Mouse (Mus musculus) megakaryocyte, adult 5-6 weeks (primary cell): Measurements from ENCODE around the gene Calm3. TPM values are rescaled to one million over a fixed set of nuclear protein-coding genes. Genes with fewer than 3 reads are reported as not detected.

Experiments used
- ATAC-seq: 2 replicates; pipeline ENCODE4 v1.8.0; 2016; ENCODE audit warnings: mild to moderate bottlenecking, inconsistent platforms; ENCODE audit not compliant: poor library complexity, severe bottlenecking
- total RNA-seq, 2 experiments: library from RNA; stranded (forward) in 1 of 2; stranded (reverse) in 1 of 2; fragments of 153-499, 151-499 nt in 1 of 2; fragments of 221-1000, 200-1000 nt in 1 of 2; gene quantifications; 2 replicates each; pipeline versions ENCODE4 v1.2.3 to v1.2.4; 2015 to 2017

Gene Calm3
- total RNA-seq, 2 experiments from 2014 or later: 113 to 392 TPM

DNA sequence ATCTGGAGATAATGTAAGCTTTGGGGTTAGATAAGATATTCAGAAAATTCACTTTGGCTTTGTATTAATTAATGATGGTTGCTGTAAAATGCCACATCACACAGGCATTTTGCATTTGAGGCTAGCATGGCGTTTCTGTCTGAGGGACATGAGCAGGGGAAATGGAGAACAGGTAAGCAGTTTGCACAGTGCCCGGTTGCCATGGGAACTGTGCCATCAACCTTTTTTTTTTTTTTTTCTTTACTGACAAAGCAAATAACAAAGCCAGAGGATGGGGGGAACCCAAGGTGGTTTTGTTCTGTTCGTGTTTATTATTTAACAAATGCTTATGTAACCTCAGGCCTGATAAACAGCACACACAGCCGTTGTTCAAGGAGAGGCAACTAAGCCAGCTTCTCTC is 18.9 kb upstream of the Calm3 start:
- no peak for ATAC-seq

DNA sequence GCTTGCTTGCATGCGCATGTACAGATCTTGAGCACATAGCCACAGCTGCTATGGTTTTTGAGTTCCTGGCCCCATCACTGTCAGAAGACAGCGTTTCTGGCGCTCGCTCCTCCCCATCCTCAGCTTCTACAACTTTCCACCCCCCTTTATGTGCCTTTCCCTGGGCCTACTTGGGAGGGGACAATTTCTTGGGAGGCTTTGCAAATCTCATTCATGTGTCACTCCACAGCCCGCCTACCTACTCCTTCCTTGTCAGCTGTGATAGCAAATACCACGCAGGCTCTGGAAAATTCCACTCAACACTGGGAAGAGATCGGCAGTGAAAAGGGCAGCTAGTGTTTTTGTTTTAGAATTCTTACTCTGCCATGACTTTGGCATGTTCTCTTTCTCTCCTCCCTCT is 16.4 kb upstream of the Calm3 start:
- ATAC-seq: no peak

DNA sequence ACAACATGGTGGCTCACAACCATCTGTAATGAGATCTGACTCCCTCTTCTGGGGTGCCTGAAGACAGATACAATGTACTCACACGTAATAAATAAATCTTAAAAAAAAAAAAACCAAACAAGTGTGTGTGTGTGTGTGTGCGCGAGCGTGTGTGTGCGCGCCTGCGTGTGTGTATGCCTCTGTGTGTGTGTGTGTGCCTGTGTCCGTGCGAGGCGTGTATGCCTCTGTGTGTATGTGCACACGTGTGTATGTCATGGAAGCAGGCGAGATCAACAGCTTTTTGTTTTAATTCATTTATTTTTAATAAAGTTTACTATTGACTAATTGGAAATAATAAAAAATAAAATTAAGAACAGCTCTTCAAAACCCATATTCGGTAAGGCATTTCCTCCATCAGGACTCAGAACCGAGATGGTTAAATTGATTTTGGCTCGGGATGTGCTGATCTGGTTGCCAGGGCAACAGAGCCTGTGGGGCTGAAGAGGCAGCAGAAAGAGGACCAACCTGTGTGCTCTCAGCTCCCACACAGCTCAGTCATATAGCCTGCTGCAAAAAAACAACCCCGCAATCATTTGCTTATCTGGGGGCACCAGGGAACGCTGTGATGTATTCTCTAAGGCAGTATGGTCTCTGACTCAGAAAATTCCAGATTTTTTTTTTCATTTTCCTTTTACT is 14.3 kb upstream of the Calm3 start:
- ATAC-seq: no peak

DNA sequence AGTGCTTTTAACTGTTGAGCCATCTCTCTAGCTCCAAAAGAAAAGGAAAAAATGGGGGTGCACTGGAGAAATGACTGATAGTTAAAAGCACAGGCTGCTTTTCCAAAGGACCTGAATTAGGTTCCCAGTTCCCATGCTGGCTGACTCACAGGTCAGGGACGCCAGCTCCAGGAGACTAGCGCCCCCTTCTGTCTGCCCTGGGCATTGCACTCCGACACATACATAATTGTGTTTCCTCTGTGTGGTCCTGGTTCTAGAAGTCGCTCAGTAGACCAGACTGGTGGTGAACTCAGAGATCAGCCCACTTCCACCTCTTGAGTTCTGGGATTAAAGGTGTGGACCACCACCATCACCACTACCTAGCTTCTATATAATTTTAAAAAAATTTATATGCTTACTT is 13.4 kb upstream of the Calm3 start:
- ATAC-seq: no peak

DNA sequence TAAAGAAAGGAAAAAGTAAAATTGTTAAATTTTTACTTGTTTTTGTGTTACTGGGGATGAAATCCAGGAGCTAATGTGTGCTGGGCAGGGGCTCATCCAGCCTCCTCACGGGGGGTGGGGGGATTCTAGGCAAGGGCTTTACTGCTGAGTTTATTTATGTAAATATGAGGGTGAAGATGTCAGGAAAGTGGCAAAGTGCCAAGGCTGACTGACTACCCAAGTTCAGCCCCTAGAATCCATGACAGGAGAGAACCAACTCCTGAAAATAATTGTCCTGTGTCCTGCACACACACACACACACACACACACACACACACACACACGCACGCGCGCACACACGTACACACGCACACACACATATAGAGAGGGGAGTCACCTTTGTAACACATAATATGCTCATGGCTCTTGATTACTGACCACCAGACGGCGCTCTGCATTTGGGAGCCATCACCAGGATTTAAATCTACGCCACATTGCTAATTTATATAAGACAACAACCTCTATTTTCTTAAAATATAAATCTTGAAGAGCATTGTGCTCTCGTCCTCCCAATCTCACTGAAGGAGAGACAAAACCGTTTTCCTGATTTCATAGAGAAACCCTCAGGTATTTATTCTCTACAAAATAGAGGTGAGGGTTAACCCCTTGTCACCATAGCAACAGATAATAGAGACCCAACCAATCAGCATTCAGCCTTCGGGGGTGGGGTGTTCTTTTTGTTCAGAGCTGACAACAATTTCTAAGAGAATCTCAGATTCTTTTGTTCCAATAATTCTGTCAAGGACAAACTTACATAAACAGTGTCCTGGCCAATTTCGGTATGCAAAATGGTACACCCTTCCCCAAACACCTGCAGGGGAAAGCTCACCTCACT is 9.0 kb upstream of the Calm3 start:
- peak; percentile 47; the same call in 1 of the 2 replicates for ATAC-seq

DNA sequence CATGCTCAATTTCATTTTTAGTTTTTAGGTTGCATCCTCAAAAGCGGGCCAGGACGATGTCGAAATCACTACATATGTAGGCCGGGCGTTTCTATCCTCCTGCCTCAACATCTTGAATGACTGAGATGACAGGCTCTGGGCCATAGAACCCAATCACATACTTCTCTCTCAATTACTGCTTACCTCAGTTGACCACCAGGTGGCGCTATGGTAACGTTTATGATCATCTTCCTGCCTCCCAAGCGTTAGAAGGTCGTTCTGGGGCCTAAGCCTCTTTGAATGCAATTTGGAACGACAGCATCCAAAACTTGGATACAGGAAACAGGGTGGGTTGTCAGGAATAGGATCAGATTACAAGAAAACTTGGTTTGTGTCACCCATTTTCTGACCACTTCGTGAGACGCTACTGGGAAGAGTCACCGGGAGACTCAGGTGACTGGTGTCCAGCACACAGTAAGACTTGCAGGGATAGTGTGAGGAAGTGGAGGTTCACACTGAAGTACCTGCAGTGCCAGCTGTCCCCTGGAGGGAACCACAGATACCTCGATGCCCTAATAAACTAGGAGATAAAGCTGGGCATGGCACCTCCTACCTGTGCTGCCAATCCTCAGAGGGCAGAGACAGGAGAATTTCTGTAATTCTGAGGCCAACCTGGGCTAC is 8.2 kb upstream of the Calm3 start:
- ATAC-seq: peak; percentile 88

DNA sequence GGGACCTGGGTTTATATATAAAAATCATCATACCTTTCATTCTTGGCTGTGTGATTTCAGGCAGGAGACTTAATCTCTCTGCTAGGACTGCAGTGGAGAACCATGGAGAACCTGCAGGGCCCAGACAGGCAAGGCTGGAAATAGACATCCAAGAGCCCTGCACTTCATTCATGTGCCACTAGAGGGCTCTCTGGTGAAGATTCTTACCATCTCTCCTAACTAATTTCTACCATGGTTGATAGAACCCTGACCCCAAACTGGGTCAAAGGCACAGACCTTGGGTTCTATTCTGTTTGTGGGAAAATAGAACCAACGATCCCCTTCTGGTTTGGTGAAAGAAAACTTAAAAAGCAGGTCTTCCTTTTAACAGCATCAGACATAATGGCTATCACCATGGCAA is 6.9 kb upstream of the Calm3 start:
- ATAC-seq: peak; percentile 81

DNA sequence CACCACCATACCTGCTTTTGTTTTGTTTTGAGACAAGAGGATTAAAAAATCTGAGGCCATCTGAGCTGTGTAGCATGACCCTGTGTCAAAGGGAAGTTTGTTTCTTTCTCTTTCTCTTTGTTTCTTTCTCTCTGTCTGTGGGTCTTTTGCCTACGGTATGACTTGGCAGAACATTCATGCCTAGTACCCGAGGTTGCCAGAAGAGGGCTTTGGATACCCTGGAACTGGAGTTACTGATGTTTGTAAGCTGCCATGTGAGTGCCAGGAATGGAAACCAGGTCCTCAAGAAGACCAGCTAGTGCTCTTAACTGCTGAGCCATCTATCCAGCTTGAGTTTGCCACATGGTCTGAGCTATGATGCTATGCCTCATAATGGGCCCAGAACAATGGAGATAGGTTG is 4.4 kb upstream of the Calm3 start:
- no peak for ATAC-seq

DNA sequence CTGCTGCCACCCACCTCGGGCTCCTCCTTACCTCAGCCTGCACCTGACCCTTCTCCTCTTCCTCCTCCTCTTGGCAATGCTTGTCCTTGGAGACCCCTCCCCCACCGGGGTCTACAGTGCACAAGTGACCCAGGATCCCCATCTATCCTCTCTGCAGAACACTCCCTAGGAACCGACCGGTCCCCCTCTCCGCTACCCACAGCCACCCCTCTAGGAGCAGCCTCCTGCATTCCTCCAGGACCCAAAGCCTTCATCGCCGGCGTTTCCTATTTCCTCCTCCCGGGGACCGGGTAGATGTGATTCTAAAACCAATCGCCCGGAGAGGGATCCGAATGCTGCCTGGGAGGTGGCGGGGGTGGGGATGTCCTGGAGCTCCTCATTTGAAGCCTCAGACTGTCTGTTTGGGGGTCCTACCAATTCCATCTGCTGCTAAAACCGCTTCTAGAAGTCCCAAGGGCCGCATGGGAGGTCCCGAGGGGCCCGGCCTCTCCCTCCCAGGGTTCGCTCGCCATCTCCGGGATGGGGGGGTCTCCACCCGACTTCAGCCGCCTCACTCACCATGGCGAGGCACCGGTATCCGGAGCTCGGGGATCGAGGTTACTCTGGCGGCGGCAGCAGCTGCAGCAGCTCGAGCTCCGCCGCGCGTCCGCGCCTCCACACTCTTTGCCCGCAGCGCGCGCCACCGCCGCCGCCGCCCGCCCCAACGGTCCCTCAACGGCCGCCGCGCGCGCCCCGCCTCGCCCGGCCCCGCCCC is 454 bp downstream of the Calm3 start:
- no peak for ATAC-seq

DNA sequence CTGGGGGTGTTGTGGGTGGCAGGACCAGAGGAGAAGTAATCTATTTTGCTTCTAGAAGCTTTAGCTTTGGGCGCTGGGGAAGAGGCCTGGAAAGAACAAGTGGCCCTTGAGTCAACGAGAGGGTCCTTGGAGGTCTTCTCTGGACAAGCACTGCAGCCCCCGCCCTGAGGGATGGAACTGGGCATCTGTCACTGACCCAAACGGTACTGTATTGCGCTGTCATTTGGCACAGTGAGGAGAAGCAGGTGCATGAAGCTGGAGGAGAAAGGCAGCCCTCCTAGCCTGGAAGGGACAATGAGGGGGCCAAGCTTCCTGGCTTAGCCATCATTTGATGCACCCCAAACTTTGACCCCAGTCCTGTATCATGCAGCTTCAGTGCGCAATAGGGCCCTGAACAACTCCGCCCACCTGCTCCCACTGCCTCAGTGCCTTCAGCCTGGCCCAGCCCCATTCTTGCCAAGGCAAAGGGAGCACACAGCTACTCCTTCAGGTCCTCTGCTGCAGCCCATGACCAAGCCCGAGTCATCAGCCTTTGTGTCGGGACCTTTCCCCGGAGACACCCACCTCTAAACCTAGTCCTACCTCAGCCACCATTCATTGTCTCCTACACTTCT is 1.4 kb downstream of the Calm3 start:
- ATAC-seq: no peak

DNA sequence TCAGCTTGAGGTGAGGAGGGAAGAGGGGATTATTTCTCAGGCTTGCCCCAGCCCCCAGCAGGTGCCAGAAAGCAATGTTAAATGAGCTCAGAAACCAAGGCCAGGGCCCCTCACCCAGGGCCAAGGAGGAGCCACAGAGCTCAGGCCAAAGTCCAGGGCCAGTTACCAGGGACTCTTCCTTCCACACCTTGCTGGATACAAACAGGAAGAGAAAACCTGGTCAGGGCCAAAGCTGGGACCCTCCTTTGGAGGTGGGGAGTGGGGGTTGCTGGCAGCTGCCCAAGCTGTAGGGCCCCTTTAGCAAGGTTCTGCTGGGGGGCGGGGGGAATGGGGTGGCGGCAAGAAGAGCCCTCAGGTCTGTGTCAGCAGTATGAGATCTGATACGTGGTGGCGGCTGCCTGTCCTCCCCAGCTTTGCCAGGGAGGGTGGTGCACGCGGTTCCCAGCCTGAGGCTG is 2.0 kb downstream of the Calm3 start:
- ATAC-seq: no peak

DNA sequence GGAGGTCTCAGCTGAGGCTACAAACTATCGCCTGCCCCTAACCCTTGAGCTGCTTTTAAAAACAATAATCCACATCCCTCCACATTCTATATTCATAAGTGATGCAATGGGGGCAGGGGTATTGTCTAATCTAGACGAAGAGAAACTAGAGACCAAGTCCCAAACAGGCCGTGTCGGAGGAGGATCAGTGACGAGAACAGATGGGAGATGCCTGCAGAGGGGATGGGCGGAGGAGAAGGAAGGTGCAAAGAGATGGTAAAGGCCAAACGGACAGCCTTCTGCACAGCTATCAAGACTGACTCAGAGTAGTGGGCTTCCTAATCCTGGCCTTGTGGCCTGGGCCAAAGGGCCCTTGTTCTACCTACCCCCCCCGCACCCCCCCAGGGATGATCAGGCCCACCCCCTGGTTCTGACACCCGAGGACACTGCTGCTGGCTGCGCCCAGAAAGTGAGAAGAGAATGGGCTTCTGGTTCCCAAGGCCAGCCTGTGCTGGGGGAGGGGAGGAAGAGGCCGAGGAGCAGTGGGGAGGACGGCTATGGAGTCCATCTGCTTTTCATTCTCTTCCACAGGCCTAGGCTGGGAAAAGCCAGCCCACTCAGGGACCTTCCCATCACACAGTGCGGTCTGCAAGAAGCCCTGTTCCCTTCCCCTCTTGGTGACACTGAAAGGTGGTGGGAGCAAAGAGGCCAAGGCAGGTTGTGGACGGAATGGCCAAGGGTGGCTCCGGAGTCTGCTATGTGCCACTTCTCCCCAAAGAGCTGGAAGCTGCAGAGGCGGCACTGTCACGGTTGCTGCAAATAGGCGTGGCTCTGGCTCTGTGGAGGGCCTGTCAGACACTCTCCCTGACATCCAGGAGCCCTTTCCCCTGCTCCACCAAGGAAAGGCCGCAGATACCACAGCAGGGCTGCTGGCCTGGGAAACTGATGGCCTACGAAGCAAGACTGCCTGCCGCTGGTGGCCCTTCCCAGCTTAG is 2.8 kb downstream of the Calm3 start:
- ATAC-seq: no peak

DNA sequence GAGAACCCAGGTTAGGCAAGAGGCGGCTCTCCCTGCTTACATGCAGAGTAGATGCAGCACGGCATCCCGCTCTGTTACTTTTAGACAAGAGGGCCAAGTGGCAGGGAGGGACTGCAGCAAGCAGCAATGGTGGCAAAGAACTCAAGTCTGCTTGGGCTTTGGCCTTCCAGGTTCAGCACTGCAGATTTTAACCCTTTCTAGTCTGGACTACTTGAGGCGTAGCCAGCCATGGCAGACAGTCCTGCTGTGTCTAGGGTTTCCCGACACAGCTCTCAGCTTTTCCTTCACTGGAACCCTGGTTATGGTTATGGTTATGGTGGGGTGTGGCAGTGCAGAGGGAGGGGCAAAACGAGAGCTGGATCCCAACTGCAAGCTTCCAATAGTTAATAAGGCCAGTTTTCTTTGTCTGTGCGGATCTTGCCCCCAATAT is 3.7 kb downstream of the Calm3 start:
- ATAC-seq: no peak

DNA sequence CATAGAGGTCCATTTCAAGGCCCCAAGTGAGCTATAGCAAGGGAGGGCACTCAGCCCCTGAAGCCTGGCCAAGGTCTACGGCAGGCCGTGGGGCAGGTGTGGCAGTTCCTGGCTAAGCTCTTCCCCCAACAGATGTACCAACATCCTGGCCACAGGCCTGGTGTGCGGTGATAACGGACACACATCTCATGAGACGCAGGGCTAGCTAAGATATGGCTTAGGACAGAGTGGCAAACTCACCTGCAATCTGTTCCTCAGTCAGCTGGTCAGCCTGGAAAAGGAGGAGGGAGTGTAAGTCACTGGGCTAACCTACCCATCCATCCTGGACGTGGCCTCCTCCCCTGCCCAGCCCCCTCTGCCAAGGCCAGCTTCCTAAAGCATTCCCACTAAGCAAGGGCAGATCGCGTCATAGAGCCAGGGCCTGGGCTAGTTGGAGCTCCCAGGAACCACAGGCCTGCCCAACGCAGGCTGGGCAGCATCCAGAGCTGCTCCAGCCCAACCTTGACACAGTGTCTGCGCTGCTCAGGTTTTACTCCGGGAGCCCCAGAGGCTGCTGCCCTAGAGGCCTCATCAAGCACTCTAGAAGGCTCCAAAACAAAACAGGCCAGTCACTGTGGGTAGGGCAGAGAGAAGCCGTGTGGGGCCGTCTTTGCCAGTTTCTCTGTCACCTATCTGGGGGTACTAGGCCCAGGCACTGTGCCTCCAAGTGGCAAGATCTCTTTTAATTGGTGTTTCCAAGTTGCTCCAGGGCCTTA is 4.3 kb downstream of the Calm3 start:
- ATAC-seq: no peak

DNA sequence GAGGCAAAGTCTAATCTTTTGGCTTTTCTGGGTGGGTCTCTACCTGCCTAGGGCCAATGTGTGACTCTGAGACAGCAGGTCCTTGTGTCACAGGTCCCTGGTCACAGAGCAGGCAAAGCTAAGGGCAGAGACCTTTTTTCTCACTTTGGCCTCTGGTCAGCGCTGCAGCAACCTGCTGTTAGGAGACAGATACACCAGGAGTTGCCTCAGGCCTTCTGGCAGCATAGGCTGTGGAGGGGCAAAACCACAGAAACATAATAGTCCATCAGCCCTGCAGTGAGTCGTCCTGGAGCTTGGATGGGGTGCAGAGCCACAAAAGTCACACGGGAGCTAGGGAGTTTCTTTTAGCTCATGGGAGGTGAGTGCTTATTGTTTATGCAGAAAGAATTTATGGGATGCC is 5.2 kb downstream of the Calm3 start:
- no peak for ATAC-seq

DNA sequence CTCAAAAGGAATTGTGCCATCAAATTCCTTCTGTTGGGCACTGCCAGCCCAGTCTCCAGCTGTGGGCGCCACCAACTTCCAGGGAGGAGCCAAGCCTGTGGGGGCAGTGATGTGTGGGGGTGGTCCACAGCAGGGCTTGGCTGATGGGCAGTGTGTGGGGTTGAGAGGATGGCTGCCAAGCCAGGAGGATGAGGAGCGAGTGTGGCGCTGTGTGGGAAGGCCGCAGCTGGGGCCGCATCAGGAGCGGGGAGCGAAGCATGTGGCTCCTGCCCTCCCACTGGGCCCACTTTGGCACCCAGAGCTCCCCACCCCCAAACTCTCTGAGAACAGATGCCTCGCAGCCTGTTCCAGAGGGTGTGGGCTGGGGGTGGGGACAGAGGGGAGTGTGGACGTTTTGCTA is 5.9 kb downstream of the Calm3 start:
- ATAC-seq: no peak

DNA sequence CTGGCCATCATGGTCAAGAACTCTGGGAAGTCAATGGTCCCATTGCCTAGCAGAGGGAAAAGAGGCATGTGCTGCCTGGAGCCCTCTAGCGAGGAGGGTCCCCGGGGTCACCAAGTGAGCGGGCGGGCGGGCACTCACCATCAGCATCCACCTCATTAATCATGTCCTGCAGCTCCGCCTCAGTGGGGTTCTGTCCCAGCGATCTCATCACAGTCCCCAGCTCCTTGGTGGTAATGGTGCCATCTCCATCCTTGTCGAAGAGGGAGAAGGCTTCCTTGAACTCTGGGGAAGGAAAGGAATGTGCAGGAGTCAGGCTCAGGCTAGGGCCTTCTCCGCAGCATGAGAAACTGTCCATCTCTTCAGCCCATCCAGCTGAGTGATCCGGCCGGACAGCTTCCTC is 6.5 kb downstream of the Calm3 start:
- ATAC-seq: no peak

DNA sequence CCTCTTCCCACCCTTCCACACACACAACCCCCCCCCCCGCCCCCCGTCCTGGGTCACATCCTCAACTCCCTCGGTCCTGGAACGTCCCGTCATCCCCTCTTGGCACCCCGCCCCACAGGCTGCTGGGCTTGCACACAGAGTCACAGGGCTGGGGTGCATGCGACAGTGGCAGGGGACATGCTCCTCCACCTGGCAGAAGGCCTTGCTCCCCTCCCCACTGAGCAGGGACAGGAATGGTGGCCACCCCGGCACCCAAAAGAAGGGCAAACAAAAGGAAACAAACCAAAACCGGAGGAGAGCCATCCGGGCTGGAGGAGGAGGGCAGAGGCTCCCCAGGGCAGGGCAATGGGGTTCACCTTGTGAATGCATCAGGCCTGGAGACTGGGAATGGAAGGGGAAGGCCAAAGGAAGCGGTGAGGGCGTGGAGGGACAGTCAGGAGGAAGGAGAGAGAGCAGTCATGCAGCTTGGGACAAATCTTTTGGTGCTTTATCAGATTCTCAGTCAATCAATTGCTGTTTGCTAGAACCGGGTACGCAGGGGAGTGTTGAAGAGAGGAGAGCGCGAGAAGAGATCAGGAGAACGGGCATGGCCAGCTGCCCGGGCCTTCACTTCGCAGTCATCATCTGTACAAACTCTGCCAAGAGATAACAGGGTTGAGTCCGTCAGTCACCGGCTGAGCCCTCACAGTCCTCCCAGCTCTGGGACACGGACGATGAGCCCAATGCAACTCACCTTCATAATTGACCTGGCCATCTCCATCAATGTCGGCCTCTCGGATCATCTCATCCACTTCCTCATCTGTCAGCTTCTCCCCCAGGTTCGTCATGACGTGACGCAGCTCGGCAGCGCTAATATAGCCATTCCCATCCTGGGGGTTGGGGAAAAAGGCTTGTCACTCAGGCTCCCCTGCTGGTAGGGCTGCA is 7.3 kb downstream of the Calm3 start:
- ATAC-seq: no peak
